Mouse (Mus musculus): ENCODE measurements around the gene Gpr87.

Gpr87 gene

DNA sequence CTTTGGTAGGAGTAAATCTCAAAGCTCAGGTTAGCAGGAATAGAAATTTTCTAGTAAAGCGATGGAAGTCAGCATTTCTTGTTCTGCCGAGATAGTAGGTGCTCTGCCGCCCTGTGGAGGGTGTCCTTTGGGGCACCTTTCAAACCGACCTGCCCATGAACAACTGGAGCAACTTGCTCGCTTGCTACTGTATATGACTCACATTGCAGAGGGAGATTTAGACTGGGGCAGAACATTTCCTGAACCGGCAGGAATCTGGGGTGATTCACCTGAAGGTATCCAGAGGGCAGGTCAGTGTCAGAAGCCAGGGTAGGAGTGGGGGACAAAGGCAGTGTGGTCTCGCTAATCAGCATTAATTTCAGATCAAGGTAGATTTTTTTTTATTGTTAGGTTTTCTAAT, at the start of gene Gpr87:
Gpr87 (minus strand) TSS at position 167 of the 400 bp plus-strand sequence.
- in situ Hi-C loops (cut with MboI, MseI), result no loop called here

DNA sequence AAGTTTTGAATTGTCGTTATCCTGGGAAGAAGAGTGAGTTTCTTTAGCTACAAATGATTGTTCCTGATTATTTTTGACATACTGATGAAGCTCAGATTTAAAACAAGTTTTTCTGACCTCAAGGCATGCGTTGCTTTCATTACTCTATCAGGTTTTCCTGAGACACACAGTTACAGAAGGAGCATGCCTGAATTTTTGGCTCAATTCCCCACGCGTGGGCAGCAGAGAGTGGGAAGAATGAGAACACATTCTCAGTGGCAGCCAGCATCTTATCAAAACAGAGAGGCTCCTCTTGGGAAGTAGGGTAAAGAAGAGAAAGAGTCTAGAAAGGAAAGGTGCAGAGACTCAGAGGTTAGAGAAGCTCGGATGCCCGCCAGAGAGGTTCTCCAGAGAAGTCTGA, 48.5 kb upstream of the Gpr87 start:
- in situ Hi-C loops (cut with MboI, MseI), result no loop called here

DNA sequence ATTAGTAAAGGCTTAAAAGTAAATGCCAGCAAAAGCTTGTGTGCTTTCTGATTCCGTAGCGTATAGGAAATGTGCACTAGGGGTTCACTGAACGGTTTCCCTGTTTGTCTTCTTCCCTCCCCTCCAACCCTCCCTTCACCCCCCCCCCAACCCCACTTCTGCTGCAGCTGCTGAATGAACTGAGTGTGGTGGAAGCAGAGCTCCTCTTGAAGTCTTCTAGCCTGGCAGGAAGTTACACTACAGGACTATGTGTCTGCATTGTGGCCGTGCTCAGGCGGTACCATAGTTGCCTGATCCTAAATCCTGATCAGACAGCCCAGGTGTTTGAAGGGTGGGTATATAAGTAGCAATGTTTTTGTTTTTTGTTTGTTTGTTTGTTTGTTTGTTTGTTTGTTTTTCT, 40.0 kb upstream of the Gpr87 start:
- in situ Hi-C loops (cut with MboI, MseI), result loop anchor here in 1 of 2 experiments (5.0 kb wide), 1 partner anchor 77 kb away; no protein-coding TSS in a partner anchor

DNA sequence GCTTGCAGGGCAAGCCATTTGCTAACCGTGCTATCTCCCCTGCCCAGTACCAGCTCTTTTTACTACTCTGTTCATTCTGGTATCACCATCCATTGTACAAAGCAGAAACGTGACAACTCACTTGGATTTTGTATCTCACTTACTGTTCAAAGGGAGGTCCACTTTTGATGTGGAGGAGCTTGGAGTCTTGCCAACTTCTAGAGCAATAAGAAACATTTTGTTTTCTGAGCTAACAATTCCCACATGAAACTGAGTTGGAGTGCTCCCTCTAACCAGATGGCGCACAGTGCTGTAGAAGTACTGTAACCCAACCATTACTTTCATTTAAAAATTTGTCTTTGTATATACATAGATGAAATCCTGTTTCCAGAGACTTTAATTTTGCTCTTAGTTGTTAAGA, 36.0 kb upstream of the Gpr87 start:
- in situ Hi-C loops (cut with MboI, MseI), result no loop called here

DNA sequence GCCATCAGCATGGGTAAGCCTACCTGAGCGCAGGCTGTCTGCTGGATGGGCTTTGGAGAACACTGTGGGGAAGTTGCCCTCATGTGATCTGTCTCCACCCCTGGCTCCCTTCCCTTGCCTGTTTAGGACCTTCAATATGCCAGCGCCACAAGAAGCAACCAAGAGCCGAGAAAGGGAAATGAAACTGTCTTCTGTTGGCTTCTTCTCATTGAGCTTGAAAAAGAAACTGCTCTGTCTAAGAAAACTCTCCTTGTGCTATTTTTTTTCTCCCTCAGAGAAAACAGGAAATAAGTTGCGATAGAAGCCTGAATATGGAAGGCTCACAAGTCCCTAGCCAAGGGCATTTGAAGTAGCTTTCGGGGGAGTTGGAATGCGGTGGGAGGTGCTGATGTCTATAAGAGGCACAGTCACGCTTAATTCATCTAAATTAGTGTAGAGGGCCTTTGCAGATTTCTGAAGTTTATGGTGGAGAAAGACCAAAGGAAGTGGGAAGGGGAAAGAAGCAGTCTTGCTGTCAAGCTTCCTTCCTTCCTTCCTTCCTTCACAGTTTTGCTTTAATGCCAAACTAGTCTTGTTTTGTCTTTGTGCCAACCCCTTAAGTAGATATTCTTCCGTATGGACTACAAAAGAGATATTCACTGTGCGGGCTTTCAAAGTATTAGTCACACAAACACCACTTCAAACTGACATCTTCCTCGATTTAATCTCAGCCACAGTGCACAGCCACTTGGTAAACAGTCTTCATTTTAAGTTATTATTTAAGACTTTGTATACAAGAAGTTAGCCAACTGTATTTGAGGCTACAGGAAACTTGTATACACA, 34.0 kb upstream of the Gpr87 start:
- in situ Hi-C loops (cut with MboI, MseI), result loop anchor here in 1 of 2 experiments (10.0 kb wide), 1 partner anchor 1316 kb away; no protein-coding TSS in a partner anchor

DNA sequence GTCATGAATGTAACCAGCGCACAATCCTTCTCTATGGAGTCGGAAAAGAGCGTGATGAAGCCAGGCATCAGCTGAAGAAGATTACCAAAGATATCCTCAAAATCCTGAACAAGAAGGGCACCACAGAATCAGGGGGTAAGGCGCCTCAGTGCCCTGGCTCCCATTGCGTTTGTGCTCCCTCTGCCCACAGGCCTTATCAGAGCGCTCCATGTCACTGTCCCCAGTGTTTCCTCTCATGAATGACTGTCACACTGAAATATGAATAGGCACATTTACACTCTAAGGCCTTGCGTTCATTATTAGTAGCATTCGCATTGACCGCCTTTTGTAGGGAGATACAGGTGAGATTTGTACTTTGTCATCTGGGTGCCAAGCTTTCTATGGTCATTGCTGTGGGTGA, 32.8 kb upstream of the Gpr87 start:
- in situ Hi-C loops (cut with MboI, MseI), result loop anchor here in 1 of 2 experiments (10.0 kb wide), 1 partner anchor 1317 kb away; no protein-coding TSS in a partner anchor

DNA sequence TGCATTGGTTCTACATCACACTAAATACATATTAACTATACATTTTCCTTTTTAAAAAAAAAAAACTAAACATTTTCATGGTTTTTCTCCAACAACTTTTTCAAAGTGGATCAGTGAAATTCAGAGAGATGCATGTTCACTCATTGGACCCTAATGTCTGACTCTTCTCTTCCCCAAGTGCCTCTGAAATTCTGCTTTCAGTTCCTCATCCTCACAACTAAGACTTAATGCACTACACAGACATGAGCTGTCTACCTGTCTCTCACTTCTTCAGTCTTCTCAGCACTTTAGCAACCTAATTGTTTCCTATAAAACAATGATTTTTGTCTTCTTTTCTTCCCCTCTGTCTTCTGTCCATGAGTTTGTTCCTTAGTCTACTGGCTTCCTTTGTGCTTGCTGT, 30.5 kb upstream of the Gpr87 start:
- in situ Hi-C loops (cut with MboI, MseI), result loop anchor here in 1 of 2 experiments (10.0 kb wide), 1 partner anchor 1319 kb away; no protein-coding TSS in a partner anchor

DNA sequence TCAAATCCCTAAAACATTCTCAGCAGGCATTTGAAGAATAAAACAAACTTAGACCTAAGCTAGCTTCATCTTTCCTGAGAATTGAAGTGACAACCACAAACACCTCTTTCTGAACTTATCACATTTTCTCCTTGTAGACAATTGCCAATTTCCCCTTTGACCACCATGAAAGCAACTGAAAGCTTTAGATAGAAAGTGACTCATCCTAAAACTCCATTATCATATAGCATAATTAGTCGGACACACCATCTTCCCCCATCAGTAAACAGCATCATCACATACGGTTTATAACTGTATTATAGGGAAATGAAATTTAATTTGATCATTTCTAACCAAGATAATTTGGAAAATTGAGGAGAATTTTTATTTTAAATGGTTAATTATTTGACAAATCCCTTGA, 27.4 kb upstream of the Gpr87 start:
- in situ Hi-C loops (cut with MboI, MseI), result loop anchor here (10.0 to 25.0 kb wide), 2 partner anchors 1322 to 1390 kb away; no protein-coding TSS in a partner anchor

DNA sequence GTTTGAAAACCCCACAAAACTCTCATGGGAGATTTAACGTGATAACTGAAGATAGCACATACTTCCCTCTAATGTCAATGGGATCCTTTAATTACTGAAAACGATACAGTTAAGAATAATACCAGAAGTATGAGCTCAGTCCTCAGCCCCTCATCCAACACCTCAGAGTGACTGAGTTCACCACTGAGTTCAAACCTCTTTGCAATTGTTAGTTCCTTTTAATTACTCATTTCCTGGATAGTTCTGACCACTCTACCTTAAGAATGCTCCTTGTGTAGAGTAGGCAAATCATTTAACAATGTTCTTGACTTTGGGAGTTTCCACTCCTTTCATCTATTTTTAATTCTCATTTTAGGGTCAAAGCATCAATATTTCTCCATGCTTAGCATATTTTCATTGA, 24.4 kb upstream of the Gpr87 start:
- in situ Hi-C loops (cut with MboI, MseI), result loop anchor here in 1 of 2 experiments (25.0 kb wide), 1 partner anchor 1393 kb away; no protein-coding TSS in a partner anchor

DNA sequence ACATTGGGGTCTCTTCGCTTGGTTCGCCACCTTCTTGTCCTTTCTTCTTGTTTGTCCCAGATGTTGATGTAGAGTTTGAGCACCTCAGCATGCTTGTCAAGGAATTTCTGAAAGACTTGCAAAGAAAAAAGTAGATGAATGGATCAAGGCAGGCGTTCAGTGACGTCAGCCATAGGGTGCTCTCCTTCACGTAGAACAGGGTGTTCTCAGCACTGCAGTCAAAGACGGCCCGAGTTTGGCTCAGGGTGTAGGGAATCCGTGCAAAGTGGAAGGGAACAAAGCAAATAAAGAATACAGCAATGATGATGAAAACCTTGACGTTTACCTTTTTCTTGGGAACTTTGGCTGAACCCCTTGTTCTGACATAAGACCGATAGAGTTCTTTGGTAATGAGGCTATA, 22.3 kb upstream of the Gpr87 start:
- in situ Hi-C loops (cut with MboI, MseI), result loop anchor here in 1 of 2 experiments (25.0 kb wide), 1 partner anchor 1395 kb away; no protein-coding TSS in a partner anchor

DNA sequence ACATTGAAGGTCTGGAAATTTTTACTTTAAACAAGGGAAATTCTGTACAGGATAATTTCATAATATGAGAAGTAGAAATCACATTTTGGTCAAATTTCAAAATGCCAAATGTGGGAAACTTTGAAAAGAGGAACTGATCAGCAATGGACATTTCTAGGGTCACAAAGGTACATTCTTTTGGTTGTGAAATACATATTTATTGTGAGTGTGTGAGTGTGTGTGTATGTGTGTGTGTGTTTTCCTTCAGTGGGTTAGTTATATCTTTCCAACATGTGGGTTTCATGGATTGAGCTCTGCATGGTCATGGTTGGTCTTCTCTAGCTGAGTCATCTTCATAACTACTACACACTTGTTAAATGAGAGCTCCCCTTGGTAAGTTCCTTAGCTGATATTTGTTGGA, 17.5 kb upstream of the Gpr87 start:
- in situ Hi-C loops (cut with MboI, MseI), result loop anchor here in 1 of 2 experiments (25.0 kb wide), 1 partner anchor 1400 kb away; no protein-coding TSS in a partner anchor

DNA sequence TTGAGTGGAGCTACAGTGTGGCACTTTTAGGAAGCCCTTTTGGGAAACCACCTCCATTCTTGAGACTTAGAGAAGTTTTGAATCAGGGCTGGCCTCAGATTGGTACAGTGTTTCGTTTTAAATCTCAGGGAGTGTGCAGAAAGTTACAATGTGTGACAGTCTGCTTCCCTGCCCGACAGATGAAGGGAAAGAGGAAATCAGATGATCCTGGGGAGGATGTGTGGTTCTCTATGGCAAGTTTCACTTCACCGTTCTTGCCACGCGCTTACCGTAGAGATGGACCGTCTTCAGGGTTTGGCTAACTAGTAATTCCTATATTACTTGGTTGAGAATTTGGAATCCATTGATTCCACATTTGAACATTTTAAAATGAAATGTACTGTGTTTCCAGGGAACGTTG, 16.9 kb upstream of the Gpr87 start:
- in situ Hi-C loops (cut with MboI, MseI), result loop anchor here in 1 of 2 experiments (25.0 kb wide), 1 partner anchor 1401 kb away; no protein-coding TSS in a partner anchor

DNA sequence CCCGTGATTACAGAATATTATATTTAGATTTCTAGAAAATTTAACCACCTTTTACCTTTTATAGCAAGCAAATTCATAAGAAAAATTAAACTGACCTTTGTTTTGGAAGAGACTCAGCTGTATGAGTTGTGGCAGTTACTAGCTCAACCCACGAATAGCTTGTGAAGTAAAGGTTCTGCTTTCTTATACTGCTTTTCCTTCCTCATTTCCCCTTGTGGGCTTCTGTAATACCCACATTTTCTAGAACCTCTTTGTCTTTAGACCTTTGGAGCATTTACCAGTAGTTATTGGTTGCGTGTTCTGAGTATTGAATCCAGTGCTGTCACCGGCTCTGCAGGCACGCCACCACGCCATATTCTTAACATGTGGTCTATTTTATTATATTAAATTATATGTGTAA, 15.8 kb upstream of the Gpr87 start, which contains the start of gene P2ry13:
P2ry13 (minus strand) TSS at position 156 of the 400 bp plus-strand sequence.
- in situ Hi-C loops (cut with MboI, MseI), result loop anchor here in 1 of 2 experiments (25.0 kb wide), 1 partner anchor 1402 kb away; no protein-coding TSS in a partner anchor

DNA sequence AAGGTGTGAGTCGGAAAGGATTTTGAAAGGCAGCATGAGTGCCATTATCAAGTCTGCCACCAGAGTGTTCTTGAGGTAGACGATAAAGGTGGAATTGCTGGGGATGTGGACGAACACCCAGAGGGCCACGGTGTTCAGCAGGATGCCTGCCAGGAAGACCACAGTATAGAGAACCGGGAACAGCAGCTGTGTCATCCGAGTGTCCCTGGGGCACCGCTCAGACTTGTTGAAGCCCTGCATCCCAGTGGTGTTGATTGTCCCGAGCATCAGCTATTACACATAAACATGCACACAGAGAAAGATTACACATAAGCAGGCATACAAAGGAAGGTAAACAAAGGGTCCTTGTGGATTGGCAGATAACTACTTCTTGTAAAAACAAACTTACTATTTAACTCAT, 15.2 kb upstream of the Gpr87 start:
- in situ Hi-C loops (cut with MboI, MseI), result loop anchor here in 1 of 2 experiments (25.0 kb wide), 1 partner anchor 1402 kb away; no protein-coding TSS in a partner anchor

DNA sequence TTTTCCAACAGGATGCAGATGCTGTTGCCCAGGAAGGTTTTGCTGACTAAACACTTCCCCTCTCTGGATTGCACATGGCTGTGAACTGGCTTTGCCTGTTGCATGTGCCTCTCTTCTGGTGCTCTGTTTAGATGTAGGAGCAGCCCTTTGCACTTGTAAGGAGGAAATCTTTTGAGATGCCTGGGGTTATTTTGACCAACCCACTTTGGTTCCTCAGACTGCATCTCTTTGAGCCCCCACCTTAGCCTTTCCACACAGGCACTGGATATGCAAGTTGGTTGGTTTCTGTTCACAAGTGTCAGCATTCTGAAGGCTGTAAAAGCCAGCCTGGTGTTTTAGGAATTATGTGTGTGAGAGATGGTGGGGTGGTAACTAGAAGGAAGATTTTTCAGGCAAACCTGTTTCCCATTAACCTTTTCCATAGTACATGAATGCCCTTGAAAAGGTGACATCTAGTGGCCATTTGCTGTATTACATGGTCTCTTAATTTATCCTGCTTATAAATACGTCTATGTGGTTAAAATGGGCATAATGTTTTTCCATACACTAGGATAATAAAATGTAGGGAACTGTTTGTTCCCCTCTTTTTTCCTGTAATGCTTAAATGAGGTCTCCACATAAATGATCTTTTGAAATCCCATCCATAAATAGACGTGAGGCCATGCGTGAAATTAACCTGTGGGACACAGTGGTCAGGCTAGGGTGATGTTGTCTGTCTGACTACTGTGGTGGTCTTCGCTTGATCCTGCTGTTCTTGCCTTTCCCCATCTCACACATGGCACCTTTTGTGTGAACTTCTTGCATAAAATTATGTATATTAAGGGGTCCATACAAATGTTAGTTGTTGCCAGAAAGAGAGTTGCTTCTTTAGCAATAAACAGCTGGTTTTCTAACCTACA, 14.0 kb upstream of the Gpr87 start:
- in situ Hi-C loops (cut with MboI, MseI), result loop anchor here (5.0 to 25.0 kb wide), 3 partner anchors 92 to 1403 kb away; no protein-coding TSS in a partner anchor

DNA sequence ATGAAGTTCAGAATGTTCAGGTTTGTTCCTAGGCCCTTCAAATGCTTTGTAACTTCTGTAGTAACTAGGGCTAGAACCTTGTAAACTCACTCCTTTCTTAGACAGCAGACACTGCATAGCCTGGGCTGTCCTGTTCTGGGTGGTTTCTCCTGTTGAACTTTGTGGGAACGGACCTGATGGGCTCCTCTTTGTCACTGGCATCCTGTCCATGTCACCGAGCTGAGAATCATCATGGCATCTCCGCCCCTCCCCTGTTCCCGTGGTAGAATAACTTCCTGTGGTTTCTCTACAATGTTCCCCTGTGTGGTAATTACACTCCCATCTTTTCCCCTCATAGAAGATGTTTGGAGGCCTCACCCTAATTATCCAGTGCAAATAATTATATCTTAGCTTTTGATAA, 11.0 kb upstream of the Gpr87 start:
- in situ Hi-C loops (cut with MboI, MseI), result loop anchor here (5.0 to 25.0 kb wide), 3 partner anchors 89 to 1406 kb away; no protein-coding TSS in a partner anchor

DNA sequence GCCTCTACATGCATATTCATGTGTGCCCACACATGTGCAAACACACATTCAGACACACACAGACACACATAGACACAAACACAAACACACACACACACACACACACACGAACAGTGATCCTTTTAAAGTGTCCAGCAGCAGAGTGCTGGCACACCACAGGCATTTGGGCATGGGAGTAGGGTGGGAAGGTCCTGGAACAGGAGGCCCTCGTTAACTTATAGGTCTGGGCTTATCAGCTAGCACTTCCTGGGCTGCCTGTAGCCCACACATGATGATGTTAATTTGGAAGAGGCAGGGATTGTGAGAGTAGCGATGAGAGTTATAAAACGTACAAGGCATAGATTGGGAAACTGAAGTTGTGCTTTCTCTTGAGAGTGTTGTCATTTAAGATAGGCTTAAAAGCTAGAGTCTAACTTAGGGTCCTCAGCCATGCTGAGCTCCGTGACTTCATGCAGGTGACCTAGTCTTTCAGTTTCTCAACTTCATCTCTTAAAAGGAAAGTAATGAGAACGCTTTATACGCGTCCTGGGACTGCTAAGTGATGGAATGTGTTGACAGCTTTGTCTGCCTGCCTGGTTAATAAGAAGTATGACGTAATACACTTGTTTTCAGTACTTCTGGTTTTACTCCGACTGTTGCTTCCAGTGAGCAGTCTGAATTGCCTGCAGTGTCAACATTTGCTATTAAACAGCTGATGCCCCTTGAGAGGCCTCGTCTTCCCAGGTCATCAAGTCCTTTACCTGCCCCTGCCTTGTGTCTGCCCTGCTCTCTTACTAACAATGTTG, 10.0 kb upstream of the Gpr87 start:
- in situ Hi-C loops (cut with MboI, MseI), result loop anchor here (5.0 to 25.0 kb wide), 3 partner anchors 88 to 1407 kb away; no protein-coding TSS in a partner anchor

DNA sequence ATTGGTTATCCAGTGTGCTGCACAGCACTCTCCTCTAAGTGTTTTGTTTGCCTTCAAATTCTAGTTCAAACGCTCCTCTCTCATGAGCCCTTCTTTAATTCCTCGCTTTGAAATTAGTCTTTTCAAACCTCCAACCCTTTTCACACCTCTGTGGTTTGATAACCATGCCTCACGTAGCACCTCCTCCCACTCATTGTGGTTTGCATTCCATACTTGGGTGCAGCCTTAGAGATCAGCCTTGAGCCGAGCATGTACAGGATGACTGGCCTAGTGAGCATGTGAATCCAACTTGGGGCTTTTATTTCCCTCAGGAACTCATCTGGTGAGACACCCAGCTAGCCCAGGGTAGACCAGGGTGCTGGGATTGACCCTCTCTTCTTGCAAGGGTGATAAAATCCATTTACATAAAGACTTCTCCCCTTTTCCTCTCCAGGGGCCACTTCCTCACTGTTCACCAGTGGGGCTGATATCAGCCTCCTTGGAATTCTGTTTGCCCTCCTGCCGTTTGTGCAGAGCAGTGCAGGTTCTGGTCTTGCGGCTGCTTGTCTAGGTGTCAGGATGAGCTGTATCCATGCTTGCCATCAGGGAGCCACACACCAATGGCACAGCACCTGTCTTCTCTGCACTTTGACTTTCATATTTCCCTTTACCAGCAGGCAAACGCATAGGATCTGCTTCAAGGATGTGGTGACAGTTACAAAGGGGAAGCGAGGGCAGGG, 9.1 kb upstream of the Gpr87 start:
- in situ Hi-C loops (cut with MboI, MseI), result loop anchor here (10.0 to 25.0 kb wide), 2 partner anchors 129 to 1408 kb away; no protein-coding TSS in a partner anchor

DNA sequence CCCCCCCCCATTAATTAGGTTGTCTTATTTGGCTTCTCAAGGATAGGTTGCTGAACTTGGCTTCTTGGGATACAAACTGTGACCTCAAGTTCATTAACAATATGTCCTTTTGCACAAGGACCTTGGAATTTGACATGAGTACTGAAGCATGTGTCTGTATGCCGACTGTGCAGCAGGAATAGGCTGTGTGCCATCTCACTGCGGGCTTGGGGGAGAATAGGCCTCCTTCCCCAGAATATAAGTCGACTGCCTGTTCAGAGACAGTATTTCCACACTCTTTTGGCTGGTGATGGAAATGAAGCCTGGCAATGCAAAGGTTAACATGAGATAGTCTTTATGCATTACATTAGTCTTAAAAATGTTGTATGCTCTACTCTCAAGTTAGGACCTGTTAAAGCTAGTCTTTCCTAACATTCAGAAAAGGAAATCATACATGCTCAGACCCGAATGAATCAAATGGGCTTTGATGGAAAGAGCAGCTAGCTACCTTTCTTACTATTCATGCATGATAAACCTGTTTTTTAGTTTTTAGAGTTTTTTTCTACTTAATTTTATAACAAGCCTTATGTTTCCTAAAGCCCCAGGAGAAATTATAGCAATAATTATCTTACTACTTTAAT, 2.5 kb upstream of the Gpr87 start:
- in situ Hi-C loops (cut with MboI, MseI), result no loop called here
